Mouse (Mus musculus): ENCODE results near the gene Nudcd2.
"Not testable (repeated sequence)": the region's sequence is repeated elsewhere in the genome, so short reads cannot be mapped to it uniquely, and the experiment has no call there.

Nudcd2 gene

DNA sequence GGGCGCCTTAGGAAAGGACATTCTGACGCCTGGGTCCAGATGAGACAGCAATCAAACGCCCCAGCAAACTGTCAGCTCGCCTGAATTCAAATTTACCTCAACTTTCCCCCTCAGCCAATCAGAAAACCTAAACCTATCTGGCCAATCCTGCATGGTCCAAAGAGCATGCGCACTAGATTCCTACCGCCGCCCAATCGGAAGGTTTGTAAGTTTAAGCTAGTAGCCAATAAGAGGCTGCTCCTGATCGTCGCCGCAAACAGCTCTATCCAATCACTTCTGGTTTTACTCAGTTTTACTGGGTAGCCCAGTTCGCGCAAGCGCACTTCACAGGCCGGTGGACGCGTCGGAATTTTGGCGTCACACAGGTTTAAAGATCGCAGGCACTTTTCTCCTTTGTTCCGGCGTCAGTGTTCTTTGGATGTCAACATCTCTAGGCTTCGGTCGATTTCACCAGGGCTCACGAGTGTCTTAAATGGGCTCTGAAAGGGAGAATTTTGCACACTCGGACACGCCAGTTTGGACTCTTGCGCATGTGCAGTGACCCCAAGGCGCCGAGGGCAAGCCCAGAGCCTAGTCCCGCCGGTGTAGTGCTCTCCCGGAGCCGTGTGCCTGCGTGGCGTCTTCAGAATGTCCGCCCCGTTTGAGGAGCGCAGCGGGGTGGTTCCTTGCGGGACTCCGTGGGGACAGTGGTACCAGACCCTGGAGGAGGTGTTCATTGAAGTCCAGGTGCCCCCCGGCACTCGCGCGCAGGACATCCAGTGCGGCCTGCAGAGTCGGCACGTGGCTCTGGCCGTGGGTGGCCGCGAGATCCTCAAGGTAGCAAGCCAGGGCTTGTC, at the start of gene Nudcd2, which contains the start of gene Hmmr:
Gene Nudcd2, plus strand, starts transcription at position 329 of the 836 bp plus-strand sequence.
Gene Hmmr, minus strand, starts transcription at position 84 of the 836 bp plus-strand sequence.
- peak; percentile 92 for DNase-seq (ENCODE audit: low spot score)

- DNase-seq (ENCODE audit: low spot score): no peak
These were observed 42.9 kb upstream of the Nudcd2 start for GRCm38 (mm10) chr11:40690444-40691127.

GRCm38 (mm10) chr11:40692101-40692509, 41.4 kb upstream of the Nudcd2 start:
- no peak for DNase-seq (ENCODE audit: low spot score)

GRCm38 (mm10) chr11:40692511-40693365, 40.7 kb upstream of the Nudcd2 start:
- DNase-seq (ENCODE audit: low spot score): peak; percentile 91

DNA sequence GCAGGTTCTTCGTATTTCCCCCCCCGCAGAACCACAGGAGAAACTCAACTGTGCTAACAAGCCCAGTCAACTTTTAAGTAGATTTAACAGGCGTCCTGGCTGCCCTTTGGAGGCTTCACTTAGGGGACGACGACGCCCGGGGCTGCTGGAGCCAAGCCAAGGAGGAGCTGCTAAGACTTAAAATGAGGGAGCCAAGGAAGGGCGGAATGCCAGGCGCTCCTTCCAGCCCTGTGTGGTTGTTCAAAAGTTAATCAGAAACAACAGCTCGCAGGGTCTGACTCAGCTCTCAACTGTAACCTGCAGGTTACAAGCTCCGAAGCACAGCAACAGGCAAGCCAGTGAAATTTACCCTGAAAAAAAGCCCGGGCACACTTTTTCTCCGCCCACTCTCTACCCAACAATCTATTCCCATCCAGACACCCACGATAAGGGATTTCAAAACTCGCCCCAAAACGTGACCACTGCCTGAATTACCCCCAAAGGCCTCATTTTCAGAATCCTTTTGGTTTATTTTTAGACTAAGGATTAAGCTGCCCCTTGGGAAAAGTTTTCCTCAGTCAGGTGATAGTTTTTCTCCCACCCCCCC, 40.0 kb upstream of the Nudcd2 start:
- DNase-seq (ENCODE audit: low spot score): peak; percentile 58

DNA sequence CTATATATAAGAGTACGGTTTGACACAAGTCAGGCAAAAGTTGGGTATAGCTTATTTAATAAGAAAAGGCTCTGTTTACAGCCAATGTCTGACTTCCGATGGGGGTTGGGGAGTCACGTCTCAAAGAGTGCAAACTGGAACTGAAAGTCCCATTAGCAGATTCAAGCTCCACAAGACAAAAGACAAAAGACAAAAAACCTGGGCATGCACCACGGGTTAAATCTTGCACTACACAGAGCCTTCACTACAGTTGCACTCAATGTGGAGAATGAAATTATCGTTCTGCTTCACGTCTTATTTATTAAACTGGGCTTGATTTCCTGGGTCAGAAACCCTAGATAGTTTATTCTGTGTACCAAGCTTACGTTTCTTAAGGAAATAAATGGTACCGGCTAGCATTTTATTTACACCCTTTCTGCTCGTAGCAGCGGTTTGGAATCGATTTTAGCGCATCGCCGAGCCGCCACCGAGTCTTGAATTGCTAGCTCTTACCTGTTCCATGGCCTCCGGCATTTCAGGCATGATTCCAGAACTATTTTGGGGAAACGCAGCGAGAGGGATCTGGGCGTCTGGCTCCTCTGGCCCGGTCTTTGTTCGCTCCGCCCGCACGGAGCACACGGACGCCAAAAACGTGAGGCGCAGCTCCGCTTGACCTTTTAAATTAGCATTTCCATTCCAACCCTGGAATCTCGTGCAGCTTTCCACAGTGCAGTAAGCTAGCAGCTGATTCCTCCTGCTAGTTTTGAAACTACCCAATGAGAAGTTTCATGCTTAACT, 39.0 kb upstream of the Nudcd2 start:
- DNase-seq (ENCODE audit: low spot score): peak; percentile 37

GRCm38 (mm10) chr11:40695103-40695502, 38.4 kb upstream of the Nudcd2 start, which contains the start of gene Mat2b:
Mat2b (minus strand) TSS chr11:40695203.
- no peak for DNase-seq (ENCODE audit: low spot score)

DNA sequence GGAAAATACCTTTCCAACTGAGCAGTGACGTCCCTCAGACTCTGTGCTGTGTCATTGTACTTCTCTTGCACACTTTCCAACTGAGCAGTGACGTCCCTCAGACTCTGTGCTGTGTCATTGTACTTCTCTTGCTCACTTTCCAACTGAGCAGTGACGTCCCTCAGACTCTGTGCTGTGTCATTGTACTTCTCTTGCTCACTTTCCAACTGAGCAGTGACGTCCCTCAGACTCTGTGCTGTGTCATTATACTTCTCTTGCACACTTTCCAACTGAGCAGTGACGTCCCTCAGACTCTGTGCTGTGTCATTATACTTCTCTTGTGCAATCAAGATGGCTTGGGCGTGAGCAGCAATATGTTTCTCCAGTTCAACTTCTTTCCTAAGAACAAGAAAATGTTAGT, 23.6 kb upstream of the Nudcd2 start:
- not testable (repeated sequence) for DNase-seq (ENCODE audit: low spot score)

- DNase-seq (ENCODE audit: low spot score): no peak
These were observed 19.6 kb upstream of the Nudcd2 start for GRCm38 (mm10) chr11:40713858-40714257.

DNA sequence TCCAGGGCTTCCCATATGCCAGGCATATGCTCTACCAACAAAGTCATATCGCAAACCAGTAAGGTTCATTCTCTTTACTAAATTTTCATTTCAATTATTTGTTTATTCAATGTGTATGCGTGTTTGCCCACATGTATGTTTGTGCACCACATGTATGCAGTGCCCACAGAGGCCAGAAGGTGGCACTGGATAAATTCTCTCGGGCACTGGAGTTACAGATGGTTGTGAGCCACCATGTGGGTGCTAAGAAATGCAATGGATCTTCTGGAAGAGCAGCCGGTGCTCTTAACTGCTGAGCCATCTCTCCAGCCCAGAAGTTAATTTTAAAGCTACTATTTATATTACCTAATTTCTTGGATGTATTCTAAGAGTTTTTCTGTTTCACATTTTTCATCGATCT, 17.9 kb upstream of the Nudcd2 start:
- DNase-seq (ENCODE audit: low spot score): no peak

DNA sequence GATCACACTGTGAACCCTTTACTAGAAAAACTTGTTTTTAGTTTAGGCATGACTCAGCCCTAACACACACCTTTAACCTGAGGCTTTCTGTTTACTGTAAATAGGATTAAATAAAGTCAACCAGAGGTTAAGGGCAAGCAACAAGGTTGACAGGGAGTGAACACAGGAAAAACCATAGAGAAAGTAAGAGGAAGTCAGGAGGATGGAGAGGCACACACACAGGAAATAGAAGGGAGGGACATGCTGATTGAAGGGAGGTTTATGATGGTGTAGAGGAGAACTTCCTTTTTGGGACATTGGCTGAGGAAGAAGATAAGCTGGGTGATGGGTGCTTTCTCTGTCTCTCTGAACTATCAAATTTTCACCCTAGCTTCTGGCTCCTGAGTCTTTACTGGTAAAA, 15.1 kb upstream of the Nudcd2 start:
- no peak for DNase-seq (ENCODE audit: low spot score)

- DNase-seq (ENCODE audit: low spot score): no peak
These were observed 499 bp upstream of the Nudcd2 start for GRCm38 (mm10) chr11:40732997-40733338.

DNA sequence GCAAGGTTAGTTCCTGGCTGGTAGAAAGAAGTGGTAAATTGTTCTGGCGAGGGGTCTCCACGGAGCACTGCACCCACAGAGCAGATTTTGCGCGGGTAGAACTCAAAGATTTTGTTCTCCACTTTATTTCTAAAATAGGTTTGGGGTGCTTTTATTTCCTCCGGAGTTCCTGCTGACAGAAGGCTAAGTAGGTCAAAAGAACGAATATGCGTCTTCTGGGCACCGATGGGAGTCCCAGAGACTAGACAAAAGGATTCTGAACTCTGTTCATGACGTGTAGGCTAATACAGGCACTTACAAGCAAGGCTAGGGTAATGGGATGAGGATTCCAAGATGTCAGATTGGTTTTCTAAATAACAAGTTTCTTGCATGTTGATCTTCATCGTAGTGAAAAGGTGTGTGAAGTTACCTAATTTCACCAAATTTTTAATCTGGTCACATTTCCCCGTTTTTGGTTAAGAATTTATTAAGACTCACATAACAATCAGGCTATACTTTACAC, 835 bp downstream of the Nudcd2 start:
- no peak for DNase-seq (ENCODE audit: low spot score)

GRCm38 (mm10) chr11:40737369-40737768, 3.9 kb downstream of the Nudcd2 start:
- DNase-seq (ENCODE audit: low spot score): no peak

DNA sequence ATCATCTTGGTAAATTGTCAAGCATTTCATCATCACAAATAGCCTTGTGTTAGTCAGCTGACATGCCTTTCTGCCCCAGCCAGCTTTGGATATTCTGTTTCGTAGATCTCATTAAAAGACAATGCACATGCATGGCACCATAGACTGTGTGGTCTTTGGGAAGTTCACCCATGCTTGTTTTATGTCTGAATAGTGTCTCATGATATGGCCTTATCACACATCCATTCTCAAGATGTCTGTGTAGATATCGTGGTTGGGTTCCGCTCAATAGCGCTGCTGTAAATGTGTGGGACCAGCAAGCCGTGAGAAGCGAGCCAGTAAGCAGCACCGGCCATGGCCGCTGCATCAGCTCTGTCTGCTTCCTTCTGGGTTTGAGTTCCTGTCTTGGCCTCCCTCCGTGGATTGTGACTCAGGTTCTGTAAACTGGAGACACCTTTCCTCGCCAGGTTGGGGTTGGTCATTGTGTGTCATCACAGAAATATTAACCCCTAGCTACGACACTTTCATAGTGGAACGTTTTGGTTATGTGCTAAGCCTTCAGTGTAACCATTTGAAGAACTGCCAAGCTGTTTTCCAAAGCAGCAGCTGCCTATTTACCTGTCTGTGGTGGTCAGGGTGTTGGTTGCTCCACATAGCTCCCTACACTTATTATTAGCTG, 8.3 kb downstream of the Nudcd2 start:
- no peak for DNase-seq (ENCODE audit: low spot score)

DNA sequence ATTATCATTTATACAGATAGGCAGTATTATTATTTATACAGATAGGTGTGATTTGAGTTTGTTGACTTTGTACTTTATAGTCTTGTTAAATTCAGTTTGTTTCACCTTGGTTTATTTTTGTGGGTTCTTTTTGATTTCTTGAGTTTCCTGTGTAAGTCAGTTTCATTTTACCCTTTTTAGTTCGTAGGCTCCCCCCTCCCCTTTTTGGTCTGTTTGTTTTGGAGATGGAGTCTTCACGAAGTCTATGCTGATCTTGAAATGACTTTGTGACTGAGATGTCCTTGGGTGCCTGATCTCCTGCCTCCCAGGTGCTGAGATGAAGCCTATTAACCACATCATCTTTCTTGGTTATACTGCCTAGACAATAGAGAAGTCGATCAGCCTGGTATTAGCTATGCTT, 10.9 kb downstream of the Nudcd2 start:
- DNase-seq (ENCODE audit: low spot score): no peak

DNA sequence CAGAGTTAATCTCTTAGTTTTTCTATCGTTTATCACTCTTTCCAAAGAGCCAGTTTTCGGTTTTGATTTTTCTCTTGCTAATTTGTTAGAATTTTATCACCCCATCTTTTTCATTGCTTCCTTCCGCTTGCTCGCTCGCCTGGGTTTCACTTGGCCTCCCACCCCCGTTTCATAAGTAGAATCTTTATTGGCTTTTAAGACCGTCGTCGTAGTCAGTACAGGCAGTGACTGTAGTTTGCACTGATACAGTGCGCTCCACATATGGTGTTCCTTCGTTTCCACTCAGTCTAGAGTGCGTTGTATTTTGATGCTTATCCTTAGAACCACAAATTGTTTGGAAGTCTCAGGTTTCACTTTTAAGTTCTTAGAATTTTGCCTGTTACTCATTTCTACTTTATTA, 12.9 kb downstream of the Nudcd2 start:
- no peak for DNase-seq (ENCODE audit: low spot score)

- DNase-seq (ENCODE audit: low spot score): no peak
These were observed 14.2 kb downstream of the Nudcd2 start for GRCm38 (mm10) chr11:40747716-40748115.

GRCm38 (mm10) chr11:40753836-40754235, 20.4 kb downstream of the Nudcd2 start:
- no peak for DNase-seq (ENCODE audit: low spot score)

- DNase-seq (ENCODE audit: low spot score): no peak
These were observed 21.2 kb downstream of the Nudcd2 start for GRCm38 (mm10) chr11:40754664-40755107.

Data from ovary, adult 18-20 months (tissue).